Mouse (Mus musculus): ENCODE measurements at regions not wholly inside any gene's neighbourhood (a gene's known extent, or its start where the extent isn't known, plus 50 kb on each side); places are given as distances from the start of the nearest gene placed in this dataset.

GRCm38 (mm10) chr4:68574610-68575167 lies 379.5 kb downstream of the Brinp1 start:
- Histone ChIP-seq H3K9ac (replicated peaks; ENCODE audit: low read depth, low read length) (no peak overlapping the region), H3K27ac (ENCODE audit: low read depth, low read length) (no peak overlapping the region), H3K27me3 (ENCODE audit: control insufficient read depth, insufficient read depth, low read length) (no peaks in the 10 kb centered on the region), H3K9me3 (ENCODE audit: control insufficient read depth, low read length) (no peaks in the 10 kb centered on the region), H3K36me3 (ENCODE audit: control insufficient read depth, insufficient read depth, low read length) (no peaks in the 10 kb centered on the region), H3K4me1 (ENCODE audit: control insufficient read depth, insufficient read depth, low read length) (no peaks in the 10 kb centered on the region), H3K4me3 (ENCODE audit: low read depth, low read length) (no peak overlapping the region), H3K4me2 (ENCODE audit: low read depth, low read length) (no peak overlapping the region)
- ATAC-seq (ENCODE audit: low read depth), result no peak
- WGBS, result 86% methylated on average over 4 of the region's 4 CpGs

- no peak overlapping the region for H3K27ac ChIP-seq (ENCODE audit: low read depth, low read length)
- H3K4me2 ChIP-seq (ENCODE audit: low read depth, low read length), result no peak overlapping the region
- no peaks in the 10 kb centered on the region for H3K36me3 ChIP-seq (ENCODE audit: control insufficient read depth, insufficient read depth, low read length)
- no peaks in the 10 kb centered on the region for H3K4me1 ChIP-seq (ENCODE audit: control insufficient read depth, insufficient read depth, low read length)
- H3K27me3 ChIP-seq (ENCODE audit: control insufficient read depth, insufficient read depth, low read length), result no peaks in the 10 kb centered on the region
- H3K4me3 ChIP-seq (ENCODE audit: low read depth, low read length), result no peak overlapping the region
- whole genome bisulfite sequencing, result 76% methylated on average over 3 of the region's 3 CpGs
- ATAC-seq (ENCODE audit: low read depth), result no peak
- H3K9me3 ChIP-seq (ENCODE audit: control insufficient read depth, low read length), result no peaks in the 10 kb centered on the region
- no peak overlapping the region for H3K9ac ChIP-seq (replicated peaks; ENCODE audit: low read depth, low read length)
Observed at GRCm38 (mm10) chr4:68573333-68573732, 380.9 kb downstream of the Brinp1 start.

GRCm38 (mm10) chr4:68572521-68572920 lies 381.7 kb downstream of the Brinp1 start:
- no peak overlapping the region for H3K9ac ChIP-seq (replicated peaks; ENCODE audit: low read depth, low read length)
- no peaks in the 10 kb centered on the region for H3K4me1 ChIP-seq (ENCODE audit: control insufficient read depth, insufficient read depth, low read length)
- no peaks in the 10 kb centered on the region for H3K36me3 ChIP-seq (ENCODE audit: control insufficient read depth, insufficient read depth, low read length)
- no peak overlapping the region for H3K27ac ChIP-seq (ENCODE audit: low read depth, low read length)
- no peaks in the 10 kb centered on the region for H3K27me3 ChIP-seq (ENCODE audit: control insufficient read depth, insufficient read depth, low read length)
- no peak overlapping the region for H3K4me3 ChIP-seq (ENCODE audit: low read depth, low read length)
- H3K9me3 ChIP-seq (ENCODE audit: control insufficient read depth, low read length), result no peaks in the 10 kb centered on the region
- no peak for ATAC-seq (ENCODE audit: low read depth)
- H3K4me2 ChIP-seq (ENCODE audit: low read depth, low read length), result no peak overlapping the region

- Histone ChIP-seq H3K4me3 (ENCODE audit: low read depth, low read length) (no peak overlapping the region), H3K27ac (ENCODE audit: low read depth, low read length) (no peak overlapping the region), H3K36me3 (ENCODE audit: control insufficient read depth, insufficient read depth, low read length) (no peaks in the 10 kb centered on the region), H3K9ac (replicated peaks; ENCODE audit: low read depth, low read length) (no peak overlapping the region), H3K4me2 (ENCODE audit: low read depth, low read length) (no peak overlapping the region), H3K27me3 (ENCODE audit: control insufficient read depth, insufficient read depth, low read length) (no peaks in the 10 kb centered on the region), H3K9me3 (ENCODE audit: control insufficient read depth, low read length) (no peaks in the 10 kb centered on the region), H3K4me1 (ENCODE audit: control insufficient read depth, insufficient read depth, low read length) (no peaks in the 10 kb centered on the region)
- 56% methylated on average over 3 of the region's 3 CpGs for WGBS
- no peak for ATAC-seq (ENCODE audit: low read depth)
Observed at GRCm38 (mm10) chr4:68536254-68536653, 417.9 kb downstream of the Brinp1 start.

GRCm38 (mm10) chr4:68535815-68536214 lies 418.4 kb downstream of the Brinp1 start:
- no peaks in the 10 kb centered on the region for H3K36me3 ChIP-seq (ENCODE audit: control insufficient read depth, insufficient read depth, low read length)
- H3K4me3 ChIP-seq (ENCODE audit: low read depth, low read length), result no peak overlapping the region
- H3K4me2 ChIP-seq (ENCODE audit: low read depth, low read length), result no peak overlapping the region
- WGBS, result 50% methylated on average over 1 of the region's 1 CpGs
- H3K27me3 ChIP-seq (ENCODE audit: control insufficient read depth, insufficient read depth, low read length), result no peaks in the 10 kb centered on the region
- ATAC-seq (ENCODE audit: low read depth), result no peak
- no peaks in the 10 kb centered on the region for H3K4me1 ChIP-seq (ENCODE audit: control insufficient read depth, insufficient read depth, low read length)
- H3K27ac ChIP-seq (ENCODE audit: low read depth, low read length), result no peak overlapping the region
- H3K9me3 ChIP-seq (ENCODE audit: control insufficient read depth, low read length), result no peaks in the 10 kb centered on the region
- H3K9ac ChIP-seq (replicated peaks; ENCODE audit: low read depth, low read length), result no peak overlapping the region

GRCm38 (mm10) chr4:68532056-68532455 lies 422.1 kb downstream of the Brinp1 start:
- no peak for ATAC-seq (ENCODE audit: low read depth)
- H3K9me3 ChIP-seq (ENCODE audit: control insufficient read depth, low read length), result no peaks in the 10 kb centered on the region

GRCm38 (mm10) chr4:68487993-68488392 lies 466.2 kb downstream of the Brinp1 start:
- Histone ChIP-seq H3K4me2 (ENCODE audit: low read depth, low read length) (no peak overlapping the region), H3K9me3 (ENCODE audit: control insufficient read depth, low read length) (no peaks in the 10 kb centered on the region), H3K4me1 (ENCODE audit: control insufficient read depth, insufficient read depth, low read length) (no peaks in the 10 kb centered on the region), H3K4me3 (ENCODE audit: low read depth, low read length) (no peak overlapping the region), H3K27me3 (ENCODE audit: control insufficient read depth, insufficient read depth, low read length) (no peaks in the 10 kb centered on the region), H3K9ac (replicated peaks; ENCODE audit: low read depth, low read length) (no peak overlapping the region), H3K36me3 (ENCODE audit: control insufficient read depth, insufficient read depth, low read length) (no peaks in the 10 kb centered on the region), H3K27ac (ENCODE audit: low read depth, low read length) (no peak overlapping the region)
- ATAC-seq (ENCODE audit: low read depth), result peak; percentile 76; the same call in 1 of the 2 replicates
- 27% methylated on average over 4 of the region's 4 CpGs for WGBS

More at GRCm38 (mm10) chr4:68532056-68532455, 422.1 kb downstream of the Brinp1 start:
- Histone ChIP-seq H3K27me3 (ENCODE audit: control insufficient read depth, insufficient read depth, low read length) (no peaks in the 10 kb centered on the region), H3K4me3 (ENCODE audit: low read depth, low read length) (no peak overlapping the region), H3K4me2 (ENCODE audit: low read depth, low read length) (no peak overlapping the region), H3K4me1 (ENCODE audit: control insufficient read depth, insufficient read depth, low read length) (no peaks in the 10 kb centered on the region), H3K36me3 (ENCODE audit: control insufficient read depth, insufficient read depth, low read length) (no peaks in the 10 kb centered on the region), H3K27ac (ENCODE audit: low read depth, low read length) (no peak overlapping the region), H3K9ac (replicated peaks; ENCODE audit: low read depth, low read length) (no peak overlapping the region)
- 85% methylated on average over 3 of the region's 3 CpGs for WGBS

- no peak overlapping the region for H3K27ac ChIP-seq (ENCODE audit: low read depth, low read length)
- H3K4me1 ChIP-seq (ENCODE audit: control insufficient read depth, insufficient read depth, low read length), result no peaks in the 10 kb centered on the region
- ATAC-seq (ENCODE audit: low read depth), result no peak
- H3K27me3 ChIP-seq (ENCODE audit: control insufficient read depth, insufficient read depth, low read length), result no peaks in the 10 kb centered on the region
- 53% methylated on average over 1 of the region's 1 CpGs for WGBS
- H3K36me3 ChIP-seq (ENCODE audit: control insufficient read depth, insufficient read depth, low read length), result no peaks in the 10 kb centered on the region
- H3K4me3 ChIP-seq (ENCODE audit: low read depth, low read length), result no peak overlapping the region
- H3K9me3 ChIP-seq (ENCODE audit: control insufficient read depth, low read length), result no peaks in the 10 kb centered on the region
- H3K9ac ChIP-seq (replicated peaks; ENCODE audit: low read depth, low read length), result no peak overlapping the region
- no peak overlapping the region for H3K4me2 ChIP-seq (ENCODE audit: low read depth, low read length)
Observed at GRCm38 (mm10) chr4:68486876-68487275, 467.3 kb downstream of the Brinp1 start.

- Histone ChIP-seq H3K27me3 (ENCODE audit: control insufficient read depth, insufficient read depth, low read length) (no peaks in the 10 kb centered on the region), H3K4me1 (ENCODE audit: control insufficient read depth, insufficient read depth, low read length) (no peaks in the 10 kb centered on the region), H3K36me3 (ENCODE audit: control insufficient read depth, insufficient read depth, low read length) (no peaks in the 10 kb centered on the region), H3K9ac (replicated peaks; ENCODE audit: low read depth, low read length) (no peak overlapping the region), H3K4me2 (ENCODE audit: low read depth, low read length) (no peak overlapping the region), H3K4me3 (ENCODE audit: low read depth, low read length) (no peak overlapping the region), H3K27ac (ENCODE audit: low read depth, low read length) (no peak overlapping the region), H3K9me3 (ENCODE audit: control insufficient read depth, low read length) (no peaks in the 10 kb centered on the region)
- ATAC-seq (ENCODE audit: low read depth), result peak; percentile 77
Observed at GRCm38 (mm10) chr4:68461783-68462182, 492.4 kb downstream of the Brinp1 start.

GRCm38 (mm10) chr4:68416046-68416445 lies 538.2 kb downstream of the Brinp1 start:
- ATAC-seq (ENCODE audit: low read depth), result no peak
- Histone ChIP-seq H3K4me3 (ENCODE audit: low read depth, low read length) (no peak overlapping the region), H3K9me3 (ENCODE audit: control insufficient read depth, low read length) (no peaks in the 10 kb centered on the region), H3K9ac (replicated peaks; ENCODE audit: low read depth, low read length) (no peak overlapping the region), H3K4me1 (ENCODE audit: control insufficient read depth, insufficient read depth, low read length) (no peaks in the 10 kb centered on the region), H3K36me3 (ENCODE audit: control insufficient read depth, insufficient read depth, low read length) (no peaks in the 10 kb centered on the region), H3K27ac (ENCODE audit: low read depth, low read length) (no peak overlapping the region), H3K27me3 (ENCODE audit: control insufficient read depth, insufficient read depth, low read length) (no peaks in the 10 kb centered on the region), H3K4me2 (ENCODE audit: low read depth, low read length) (no peak overlapping the region)

Measured in neural tube, embryonic 14.5 days (tissue).